Mouse (Mus musculus): ENCODE measurements at regions not wholly inside any gene's neighbourhood (a gene's known extent, or its start where the extent isn't known, plus 50 kb on each side); places are given as distances from the start of the nearest gene placed in this dataset.

DNA sequence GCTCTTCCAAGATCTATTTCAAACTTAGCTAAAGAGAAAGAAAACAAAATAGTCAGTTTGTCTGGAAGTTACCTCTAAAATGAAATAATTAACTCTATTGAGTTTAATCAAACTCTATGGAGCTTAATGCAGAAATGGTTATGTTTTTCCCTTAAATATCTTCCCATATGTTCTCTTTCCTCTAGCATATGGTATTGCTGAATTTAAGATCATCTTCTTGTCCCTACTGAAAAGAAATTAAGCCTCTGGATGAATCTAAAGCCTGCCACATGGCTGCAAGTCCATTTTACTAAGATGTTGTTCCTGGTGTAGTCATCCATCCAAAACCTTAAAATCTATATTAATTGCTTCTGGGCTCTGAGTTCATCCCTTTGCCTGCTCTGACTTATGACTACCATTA, 513.0 kb upstream of the Pdzrn3 start:
- no peak for TF ChIP-seq POLR2A (IDR thresholded peaks at IDR 0.05; ENCODE audit: extremely low read depth, insufficient read depth, low read length)
- TF ChIP-seq CTCF (IDR thresholded peaks at IDR 0.05; ENCODE audit: low read depth, low read length), result no peak
